Mouse (Mus musculus): ENCODE measurements around the gene Nelfcd.

Gene Nelfcd

DNA sequence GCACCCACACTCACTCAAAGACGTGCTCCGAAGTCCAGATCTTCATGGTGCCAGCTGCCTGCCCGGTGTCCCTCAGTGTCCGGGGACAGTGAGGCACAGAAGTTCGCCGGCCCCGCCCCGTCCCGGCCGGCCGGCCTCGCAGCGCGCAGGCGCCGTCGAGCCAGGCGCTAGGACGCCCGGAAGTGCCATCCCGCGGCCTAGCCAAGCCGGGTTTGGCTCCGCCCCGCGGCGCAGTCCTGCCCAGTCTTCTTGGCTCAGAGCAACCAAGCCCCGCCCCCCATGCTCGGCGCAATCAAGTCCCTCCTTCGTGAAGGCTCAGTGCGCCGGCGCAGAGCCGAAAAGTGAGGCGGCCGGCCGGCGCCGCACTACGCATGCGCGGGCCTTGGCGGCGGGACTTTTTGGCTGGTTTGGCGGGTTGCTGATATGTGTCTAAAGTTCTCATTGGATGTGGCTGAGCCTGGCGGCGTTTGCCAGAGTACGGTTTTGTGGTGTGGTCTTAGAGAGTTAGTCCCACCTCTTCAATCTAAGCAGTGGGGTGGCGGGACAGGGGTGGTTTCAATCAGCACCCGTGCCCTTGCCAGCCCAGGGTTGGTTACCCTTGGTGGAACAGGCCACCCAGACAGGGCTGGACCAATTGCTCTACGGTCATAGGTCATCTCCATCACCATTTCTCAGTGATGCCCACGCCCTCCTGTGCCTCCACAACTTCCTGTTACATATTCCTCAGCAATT lies 57.4 kb downstream of the Nelfcd start, which contains the start of gene Prelid3b:
Gene Prelid3b, minus strand, starts transcription at position 264 of the 732 bp plus-strand sequence.
- peak; percentile 98 for DNase-seq (ENCODE audit: low read depth, low spot score)

- no peak for DNase-seq (ENCODE audit: low read depth, low spot score)
Measured at GRCm38 (mm10) chr2:174473550-174473927, 57.9 kb downstream of the Nelfcd start.
